Mouse (Mus musculus): ENCODE measurements at regions not wholly inside any gene's neighbourhood (a gene's known extent, or its start where the extent isn't known, plus 50 kb on each side); places are given as distances from the start of the nearest gene placed in this dataset.

GRCm38 (mm10) chr5:111892956-111893355 lies 159.2 kb downstream of the Gm26897 start:
- no peak for ATAC-seq (replicated peaks; ENCODE audit: low FRiP score)
- Histone ChIP-seq H3K4me2 (no peak overlapping the region), H3K27me3 (replicated peaks; ENCODE audit: control insufficient read depth, insufficient read depth, low read length) (no peaks in the 10 kb centered on the region)

GRCm38 (mm10) chr5:111893905-111894311 lies 160.2 kb downstream of the Gm26897 start:
- H3K4me3 ChIP-seq (ENCODE audit: low read depth, low read length): no peak overlapping the region; the same call in 1 of the 2 replicates
- no peaks in the 10 kb centered on the region for H3K9me3 ChIP-seq (ENCODE audit: control insufficient read depth, low read length)
- no peak overlapping the region for H3K9ac ChIP-seq (ENCODE audit: low read depth, low read length)
- 3% methylated on average over 11 of the region's 11 CpGs for WGBS
- peak; percentile 47 for ATAC-seq (replicated peaks; ENCODE audit: low FRiP score)
- peaks cover 13% of the 10 kb centered on the region; the same call in 1 of the 2 replicates for H3K4me1 ChIP-seq (replicated peaks; ENCODE audit: control insufficient read depth, insufficient read depth, low read length)
- H3K27ac ChIP-seq (ENCODE audit: low read depth, low read length): 0 out of 2 replicates have a peak overlapping the region, but pooled peaks have one; percentile 19
- H3K36me3 ChIP-seq (ENCODE audit: control insufficient read depth, insufficient read depth, low read length): no peaks in the 10 kb centered on the region
- H3K4me2 ChIP-seq: peak overlapping the region; percentile 44; the same call in 1 of the 2 replicates
- peak; percentile 55 for DNase-seq (ENCODE audit: low spot score)
- H3K27me3 ChIP-seq (replicated peaks; ENCODE audit: control insufficient read depth, insufficient read depth, low read length): no peaks in the 10 kb centered on the region

More at GRCm38 (mm10) chr5:111892956-111893355, 159.2 kb downstream of the Gm26897 start:
- Histone ChIP-seq H3K4me3 (ENCODE audit: low read depth, low read length) (no peak overlapping the region), H3K9me3 (ENCODE audit: control insufficient read depth, low read length) (no peaks in the 10 kb centered on the region), H3K4me1 (replicated peaks; ENCODE audit: control insufficient read depth, insufficient read depth, low read length) (peaks cover 13% of the 10 kb centered on the region; the same call in 1 of the 2 replicates), H3K9ac (ENCODE audit: low read depth, low read length) (no peak overlapping the region), H3K27ac (ENCODE audit: low read depth, low read length) (no peak overlapping the region), H3K36me3 (ENCODE audit: control insufficient read depth, insufficient read depth, low read length) (no peaks in the 10 kb centered on the region)
- WGBS: 55% methylated on average over 3 of the region's 3 CpGs
- no peak for DNase-seq (ENCODE audit: low spot score)

DNA sequence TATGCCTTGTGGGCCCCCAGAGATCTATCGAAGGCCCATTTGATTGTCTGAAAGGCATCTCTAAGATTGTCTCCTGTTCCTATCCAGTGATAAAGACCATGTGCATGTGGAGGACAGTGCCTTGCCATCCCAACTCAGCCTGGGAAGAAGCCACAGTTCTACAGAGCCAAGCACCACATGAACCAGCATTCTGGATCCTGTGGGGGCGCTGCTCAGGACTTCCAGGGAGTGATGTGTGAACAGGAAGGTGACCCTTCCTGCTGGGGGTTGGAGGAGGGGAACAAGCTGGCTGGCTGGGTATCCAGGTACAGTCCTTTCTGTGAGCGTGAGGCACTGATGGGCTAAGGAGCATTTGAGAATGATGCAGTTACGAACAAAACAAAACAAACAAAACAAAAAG lies 163.8 kb downstream of the Gm26897 start:
- H3K9ac ChIP-seq (ENCODE audit: low read depth, low read length): no peak overlapping the region
- no peaks in the 10 kb centered on the region for H3K9me3 ChIP-seq (ENCODE audit: control insufficient read depth, low read length)
- H3K36me3 ChIP-seq (ENCODE audit: control insufficient read depth, insufficient read depth, low read length): no peaks in the 10 kb centered on the region
- no peak overlapping the region for H3K4me3 ChIP-seq (ENCODE audit: low read depth, low read length)
- peaks cover 10% of the 10 kb centered on the region; the same call in 1 of the 2 replicates for H3K4me1 ChIP-seq (replicated peaks; ENCODE audit: control insufficient read depth, insufficient read depth, low read length)
- DNase-seq (ENCODE audit: low spot score): no peak
- no peak overlapping the region for H3K4me2 ChIP-seq
- no peaks in the 10 kb centered on the region for H3K27me3 ChIP-seq (replicated peaks; ENCODE audit: control insufficient read depth, insufficient read depth, low read length)
- no peak overlapping the region for H3K27ac ChIP-seq (ENCODE audit: low read depth, low read length)
- no peak for ATAC-seq (replicated peaks; ENCODE audit: low FRiP score)
- 50% methylated on average over 4 of the region's 4 CpGs for WGBS

DNA sequence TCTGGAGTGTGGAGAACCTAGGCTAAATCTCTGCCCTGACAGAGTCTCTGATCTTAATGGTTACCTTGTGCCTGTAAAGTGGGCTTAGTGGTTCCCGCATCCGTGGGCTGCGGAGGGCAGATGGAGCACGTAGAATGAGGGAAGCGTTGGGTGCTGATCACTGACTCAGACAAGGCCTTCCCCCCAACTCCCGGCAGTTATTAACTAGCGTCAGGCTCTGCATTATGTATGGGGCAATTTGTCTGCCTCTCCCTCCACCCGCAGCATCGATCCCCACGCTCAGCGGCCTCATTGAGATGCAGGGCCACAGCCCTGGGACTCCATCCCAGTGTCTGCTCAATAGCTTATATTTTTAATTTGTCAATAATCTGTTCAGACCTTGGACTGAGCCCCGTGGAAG lies 164.8 kb downstream of the Gm26897 start:
- 77% methylated on average over 12 of the region's 12 CpGs for WGBS
- Histone ChIP-seq H3K36me3 (ENCODE audit: control insufficient read depth, insufficient read depth, low read length) (no peaks in the 10 kb centered on the region), H3K27ac (ENCODE audit: low read depth, low read length) (no peak overlapping the region), H3K9ac (ENCODE audit: low read depth, low read length) (no peak overlapping the region), H3K27me3 (replicated peaks; ENCODE audit: control insufficient read depth, insufficient read depth, low read length) (no peaks in the 10 kb centered on the region), H3K4me1 (replicated peaks; ENCODE audit: control insufficient read depth, insufficient read depth, low read length) (peaks cover 4% of the 10 kb centered on the region; the same call in 1 of the 2 replicates), H3K9me3 (ENCODE audit: control insufficient read depth, low read length) (no peaks in the 10 kb centered on the region), H3K4me3 (ENCODE audit: low read depth, low read length) (no peak overlapping the region), H3K4me2 (no peak overlapping the region)
- no peak for DNase-seq (ENCODE audit: low spot score)
- ATAC-seq (replicated peaks; ENCODE audit: low FRiP score): no peak

- WGBS: 62% methylated on average over 5 of the region's 5 CpGs
- ATAC-seq (replicated peaks; ENCODE audit: low FRiP score) (no peak), DNase-seq (ENCODE audit: low spot score) (no peak)
- H3K4me3 ChIP-seq (ENCODE audit: low read depth, low read length): no peak overlapping the region
- no peaks in the 10 kb centered on the region; the same call in 1 of the 2 replicates for H3K9me3 ChIP-seq (ENCODE audit: control insufficient read depth, low read length)
- H3K9ac ChIP-seq (ENCODE audit: low read depth, low read length): no peak overlapping the region
- H3K4me1 ChIP-seq (replicated peaks; ENCODE audit: control insufficient read depth, insufficient read depth, low read length): no peaks in the 10 kb centered on the region
- no peak overlapping the region for H3K27ac ChIP-seq (ENCODE audit: low read depth, low read length)
- H3K27me3 ChIP-seq (replicated peaks; ENCODE audit: control insufficient read depth, insufficient read depth, low read length): no peaks in the 10 kb centered on the region
- H3K36me3 ChIP-seq (ENCODE audit: control insufficient read depth, insufficient read depth, low read length): no peaks in the 10 kb centered on the region
- H3K4me2 ChIP-seq: no peak overlapping the region
Observed at GRCm38 (mm10) chr5:111901197-111901596, 167.5 kb downstream of the Gm26897 start.

DNA sequence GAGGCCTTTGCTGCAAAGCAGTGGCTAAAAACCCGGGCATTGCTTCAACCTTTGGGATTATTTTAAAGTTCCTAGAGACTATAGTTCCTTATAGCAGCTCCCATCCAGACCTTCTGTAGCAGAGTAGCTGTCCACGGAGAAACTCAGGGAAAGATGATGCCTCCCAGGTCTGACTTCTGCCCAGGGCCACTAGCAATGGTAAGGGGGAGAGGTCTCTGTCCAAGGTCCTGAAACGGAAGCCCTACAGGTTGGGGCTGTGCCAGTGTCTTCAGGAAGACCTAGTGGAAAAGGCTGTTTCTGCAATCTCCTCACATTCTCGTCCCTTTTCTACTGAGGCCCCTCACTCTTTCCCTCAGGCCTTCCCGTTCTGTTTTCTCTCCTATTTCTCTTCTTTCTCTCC lies 168.0 kb downstream of the Gm26897 start:
- Histone ChIP-seq H3K27me3 (replicated peaks; ENCODE audit: control insufficient read depth, insufficient read depth, low read length) (no peaks in the 10 kb centered on the region), H3K4me2 (no peak overlapping the region), H3K4me1 (replicated peaks; ENCODE audit: control insufficient read depth, insufficient read depth, low read length) (no peaks in the 10 kb centered on the region), H3K9ac (ENCODE audit: low read depth, low read length) (no peak overlapping the region), H3K36me3 (ENCODE audit: control insufficient read depth, insufficient read depth, low read length) (no peaks in the 10 kb centered on the region), H3K9me3 (ENCODE audit: control insufficient read depth, low read length) (no peaks in the 10 kb centered on the region; the same call in 1 of the 2 replicates), H3K4me3 (ENCODE audit: low read depth, low read length) (no peak overlapping the region), H3K27ac (ENCODE audit: low read depth, low read length) (no peak overlapping the region)
- DNase-seq (ENCODE audit: low spot score): peak; percentile 43
- no peak for ATAC-seq (replicated peaks; ENCODE audit: low FRiP score)
- WGBS: 14% methylated on average over 5 of the region's 5 CpGs

DNA sequence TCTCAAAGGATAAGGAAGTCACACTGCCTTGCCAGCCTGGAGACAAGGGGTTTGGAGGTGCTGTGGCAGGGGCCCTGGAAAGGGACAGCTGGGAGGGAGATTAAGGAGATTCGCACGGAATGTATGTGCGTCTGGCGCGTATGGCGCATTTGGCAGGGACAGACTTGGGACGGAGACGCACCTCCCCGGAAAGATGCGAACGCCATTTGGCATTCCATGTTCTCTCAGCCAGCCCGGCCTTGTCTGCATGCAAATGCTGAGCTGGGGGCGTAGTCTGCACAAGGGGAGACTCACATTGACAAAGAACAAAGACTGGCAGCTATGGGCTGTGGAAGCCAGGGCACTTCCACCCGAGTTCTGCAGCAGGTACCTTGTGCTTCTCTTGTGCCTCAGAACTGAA lies 174.4 kb downstream of the Gm26897 start:
- ATAC-seq (replicated peaks; ENCODE audit: low FRiP score): no peak
- Histone ChIP-seq H3K4me2 (no peak overlapping the region), H3K36me3 (ENCODE audit: control insufficient read depth, insufficient read depth, low read length) (no peaks in the 10 kb centered on the region), H3K4me3 (ENCODE audit: low read depth, low read length) (no peak overlapping the region), H3K27me3 (replicated peaks; ENCODE audit: control insufficient read depth, insufficient read depth, low read length) (no peaks in the 10 kb centered on the region), H3K9ac (ENCODE audit: low read depth, low read length) (no peak overlapping the region), H3K9me3 (ENCODE audit: control insufficient read depth, low read length) (peaks cover 3% of the 10 kb centered on the region; the same call in 1 of the 2 replicates), H3K27ac (ENCODE audit: low read depth, low read length) (no peak overlapping the region), H3K4me1 (replicated peaks; ENCODE audit: control insufficient read depth, insufficient read depth, low read length) (no peaks in the 10 kb centered on the region)
- 82% methylated on average over 14 of the region's 14 CpGs for whole genome bisulfite sequencing
- no peak for DNase-seq (ENCODE audit: low spot score)

- ATAC-seq (replicated peaks; ENCODE audit: low FRiP score): no peak
- no peak overlapping the region for H3K27ac ChIP-seq (ENCODE audit: low read depth, low read length)
Observed at GRCm38 (mm10) chr5:111910514-111910913, 176.8 kb downstream of the Gm26897 start.

GRCm38 (mm10) chr5:111913354-111913753 lies 179.6 kb downstream of the Gm26897 start:
- Histone ChIP-seq H3K9ac (ENCODE audit: low read depth, low read length) (no peak overlapping the region), H3K4me1 (replicated peaks; ENCODE audit: control insufficient read depth, insufficient read depth, low read length) (no peaks in the 10 kb centered on the region), H3K9me3 (ENCODE audit: control insufficient read depth, low read length) (0 out of 2 replicates have a peak, but pooled peaks cover 3% of the 10 kb centered on the region), H3K27me3 (replicated peaks; ENCODE audit: control insufficient read depth, insufficient read depth, low read length) (no peaks in the 10 kb centered on the region), H3K4me2 (no peak overlapping the region), H3K4me3 (ENCODE audit: low read depth, low read length) (no peak overlapping the region), H3K27ac (ENCODE audit: low read depth, low read length) (no peak overlapping the region), H3K36me3 (ENCODE audit: control insufficient read depth, insufficient read depth, low read length) (no peaks in the 10 kb centered on the region)
- ATAC-seq (replicated peaks; ENCODE audit: low FRiP score): no peak
- DNase-seq (ENCODE audit: low spot score): no peak
- 62% methylated on average over 7 of the region's 7 CpGs for WGBS

More at GRCm38 (mm10) chr5:111910514-111910913, 176.8 kb downstream of the Gm26897 start:
- WGBS: 71% methylated on average over 8 of the region's 8 CpGs
- Histone ChIP-seq H3K36me3 (ENCODE audit: control insufficient read depth, insufficient read depth, low read length) (no peaks in the 10 kb centered on the region), H3K9me3 (ENCODE audit: control insufficient read depth, low read length) (0 out of 2 replicates have a peak, but pooled peaks cover 3% of the 10 kb centered on the region), H3K4me1 (replicated peaks; ENCODE audit: control insufficient read depth, insufficient read depth, low read length) (no peaks in the 10 kb centered on the region), H3K4me3 (ENCODE audit: low read depth, low read length) (no peak overlapping the region), H3K27me3 (replicated peaks; ENCODE audit: control insufficient read depth, insufficient read depth, low read length) (no peaks in the 10 kb centered on the region), H3K4me2 (no peak overlapping the region), H3K9ac (ENCODE audit: low read depth, low read length) (no peak overlapping the region)
- DNase-seq (ENCODE audit: low spot score): no peak

Data from liver, embryonic 11.5 days (tissue).